Mouse (Mus musculus) left cerebral cortex, postnatal 4 days (tissue): ENCODE measurements around the gene Slc4a8. TPM values are rescaled to one million over a fixed set of nuclear protein-coding genes. Genes with fewer than 3 reads are reported as not detected.

Experiments used
- DNase-seq: peaks from one replicate; pipeline ENCODE4 v3.0.0-alpha.2; 2022
- intact Hi-C: fragments of 180-260 bp; cut with DNase I; formaldehyde crosslinking; loops from one replicate; pipeline ENCODE4 v1.15.1; 2025
- total RNA-seq, 2 experiments: library from RNA; stranded (reverse); gene quantifications; 2 replicates each; pipeline ENCODE4 v1.2.3; 2021

The Slc4a8 gene
- 10 to 100 TPM; 70.6 to 78.6 TPM for total RNA-seq

DNA sequence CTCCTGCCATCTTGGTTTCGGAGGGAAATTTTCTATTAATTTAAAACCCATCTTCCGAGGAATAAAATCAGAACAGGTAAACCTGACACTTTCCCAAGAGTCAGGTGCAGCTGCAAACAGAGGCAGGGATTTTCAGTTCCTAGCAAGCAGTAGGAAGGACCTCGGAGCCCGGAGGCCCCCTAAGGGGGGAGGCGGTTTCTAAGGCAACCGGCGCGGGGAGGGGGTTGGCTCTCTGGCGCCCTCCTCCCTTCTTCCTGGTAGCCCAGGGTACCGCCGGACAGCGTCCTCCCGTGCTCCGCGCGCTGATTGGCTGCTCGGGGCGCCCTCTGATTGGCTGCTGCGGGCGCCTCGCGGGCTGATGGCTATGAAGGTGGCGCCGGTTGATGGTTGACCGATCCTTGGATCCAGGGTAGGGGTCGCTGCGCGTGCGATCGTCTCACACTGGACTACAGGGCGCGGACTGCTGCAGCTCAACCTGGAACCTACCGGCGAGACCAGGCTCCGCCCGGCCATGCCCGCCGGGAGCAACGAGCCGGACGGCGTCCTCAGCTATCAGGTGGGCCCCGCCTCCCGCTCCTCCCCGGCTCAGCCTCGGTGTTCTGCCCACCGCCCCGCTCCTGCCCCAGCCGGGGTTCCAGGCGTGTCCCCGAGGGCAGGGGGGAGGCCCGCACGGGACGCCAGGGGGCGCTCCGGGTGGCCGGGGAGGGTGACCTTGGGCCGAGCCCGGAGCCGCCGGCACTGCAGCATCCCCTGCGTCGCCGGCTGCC, at the start of gene Slc4a8:
Gene Slc4a8 (plus strand): TSS at position 329 of the 767 bp plus-strand sequence.
- intact Hi-C loops = no loop called here
- peak; percentile 97 for DNase-seq

DNA sequence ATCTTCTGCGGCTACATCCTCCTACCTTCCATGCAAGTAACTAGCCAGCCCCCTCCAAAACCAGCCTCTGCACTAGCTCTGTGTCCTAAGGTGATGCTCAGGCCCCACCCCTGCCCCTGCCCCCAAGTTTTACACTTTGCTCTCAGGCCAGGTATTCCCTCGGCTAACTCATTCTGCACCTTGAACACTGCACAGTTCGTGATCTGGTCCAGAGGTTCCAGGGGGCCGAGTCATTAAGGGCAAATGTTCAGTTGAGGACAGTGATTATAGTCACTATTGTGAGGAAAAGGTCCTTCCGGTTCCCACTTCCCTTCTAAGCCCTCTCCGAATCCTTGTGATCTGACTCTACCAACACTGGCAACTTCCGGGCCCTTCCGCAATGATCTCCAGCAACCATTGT, 47.1 kb upstream of the Slc4a8 start:
- DNase-seq = no peak
- intact Hi-C loops = no loop called here

DNA sequence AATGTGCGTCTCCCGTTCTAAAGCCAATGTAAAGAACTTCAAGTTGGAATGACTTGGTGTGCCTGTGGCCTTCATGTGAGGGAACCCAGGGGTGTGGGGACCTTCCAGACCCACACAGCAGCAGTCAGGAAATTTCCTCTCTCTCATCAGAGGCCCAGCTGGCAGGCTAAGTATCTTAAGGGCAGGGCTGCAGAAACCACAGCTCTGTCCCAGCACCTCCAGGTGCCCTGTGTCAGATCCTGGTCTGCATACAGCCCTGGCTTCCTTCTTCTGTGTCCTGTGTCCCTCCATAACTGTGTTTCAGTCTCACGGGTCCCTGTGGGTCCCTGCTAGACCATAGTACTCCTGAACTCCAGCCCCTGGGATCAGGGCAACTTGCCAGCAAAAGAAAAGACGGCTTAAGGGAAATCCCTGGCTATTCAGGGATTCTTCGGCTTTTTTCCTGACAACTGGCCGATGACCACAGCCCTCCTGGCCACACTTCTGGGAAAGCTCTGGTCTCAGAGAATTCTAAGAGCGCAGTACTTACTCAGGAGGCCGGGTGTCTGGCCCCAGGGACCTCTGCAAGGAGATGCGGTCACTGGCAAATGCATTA, 46.1 kb upstream of the Slc4a8 start:
- DNase-seq = no peak
- intact Hi-C loops = no loop called here

DNA sequence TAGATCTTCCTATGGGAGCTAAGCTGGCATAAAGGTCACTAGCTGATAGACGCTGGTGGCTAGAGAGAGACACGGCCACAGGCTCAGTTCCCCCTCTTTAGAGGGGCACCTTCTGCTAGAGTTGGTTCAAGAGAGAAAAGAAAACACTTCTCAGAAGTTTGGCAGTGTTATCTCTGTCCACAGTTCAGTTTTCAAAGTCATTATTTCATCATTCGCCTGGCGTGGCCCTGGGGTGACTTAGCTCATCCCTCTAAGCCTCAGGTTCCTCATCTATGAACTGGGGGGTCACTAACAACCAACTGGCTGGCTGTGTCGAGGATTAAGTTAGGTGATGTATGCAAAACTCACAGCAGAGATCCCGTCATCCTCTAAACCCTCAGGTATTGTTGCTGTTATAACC, 43.6 kb upstream of the Slc4a8 start:
- intact Hi-C loops = no loop called here
- no peak for DNase-seq

DNA sequence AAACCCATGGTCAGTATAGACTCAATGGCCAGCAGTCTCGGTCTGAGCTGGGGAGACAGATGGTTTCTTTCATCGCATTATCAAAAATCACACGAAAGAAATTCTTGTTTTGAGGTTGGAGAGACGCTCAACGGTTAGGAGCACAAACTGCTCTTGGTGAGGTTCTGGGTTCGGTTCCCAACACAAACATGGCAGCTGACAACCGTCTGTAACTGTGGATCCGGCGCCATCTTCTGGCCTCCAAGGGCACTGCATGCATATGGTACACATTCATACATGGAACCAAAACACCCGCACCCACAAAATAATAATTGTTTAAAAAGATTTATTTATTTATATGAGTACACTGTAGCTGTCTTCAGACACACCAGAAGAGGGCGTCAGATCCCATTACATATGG, 43.0 kb upstream of the Slc4a8 start:
- no peak for DNase-seq
- intact Hi-C loops = no loop called here

DNA sequence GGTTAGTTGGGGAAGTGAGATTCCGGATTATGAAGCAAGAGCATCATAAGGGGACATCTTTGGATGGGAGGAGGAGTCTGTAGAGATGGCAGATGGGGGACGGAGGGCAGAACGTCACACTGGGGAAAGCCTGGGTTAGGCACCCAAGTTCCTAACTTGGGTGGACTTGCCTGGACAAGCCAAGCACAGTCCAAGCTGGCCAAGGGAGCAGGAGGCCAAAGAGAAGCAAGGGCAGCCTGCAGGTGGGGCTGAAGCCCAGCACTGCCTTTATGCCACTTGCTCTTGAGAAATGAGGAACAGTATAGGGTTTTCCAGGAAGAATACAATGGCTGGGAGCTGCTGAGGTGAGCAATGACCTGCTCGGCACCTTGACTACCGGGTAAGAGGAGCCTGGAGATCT, 42.3 kb upstream of the Slc4a8 start:
- no peak for DNase-seq
- intact Hi-C loops = no loop called here

DNA sequence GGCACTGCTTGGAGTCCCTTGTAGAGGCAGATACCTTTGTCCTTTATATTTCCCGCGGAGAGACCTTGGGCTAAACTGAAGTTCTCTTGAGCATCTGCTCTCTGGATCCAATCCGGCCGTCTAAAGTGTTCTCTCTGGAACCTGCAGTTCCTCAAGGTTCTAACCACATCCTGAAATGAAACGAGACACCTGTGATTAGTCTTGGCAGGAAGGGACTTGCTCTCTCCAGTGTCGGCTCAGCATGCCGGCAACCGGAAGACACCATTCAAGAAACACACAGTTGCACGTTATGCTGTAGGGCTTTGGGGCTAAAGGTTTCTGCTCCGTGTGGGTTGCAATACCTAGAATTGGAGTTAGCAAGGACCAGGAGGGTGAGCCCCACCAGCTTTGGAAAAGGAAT, 41.5 kb upstream of the Slc4a8 start:
- intact Hi-C loops = no loop called here
- DNase-seq = no peak

DNA sequence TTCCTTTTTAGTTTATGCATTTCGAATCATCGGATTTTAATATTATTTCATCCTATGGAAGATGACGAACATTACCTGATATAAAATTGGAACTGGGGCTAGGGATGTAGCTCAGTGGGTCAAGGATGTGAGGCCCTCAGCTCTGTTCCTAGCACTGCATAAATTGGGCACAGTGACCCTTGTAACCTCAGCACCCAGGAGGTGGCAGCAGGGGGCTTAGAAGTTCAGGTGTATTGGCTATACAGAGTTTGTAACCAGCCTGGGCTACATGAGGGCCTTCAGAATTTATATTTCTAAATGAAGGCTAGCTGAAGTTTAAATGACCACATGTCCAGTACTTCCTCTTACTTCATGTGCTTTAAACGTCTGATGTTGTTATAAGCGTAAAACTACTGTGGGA, 40.1 kb upstream of the Slc4a8 start:
- intact Hi-C loops = no loop called here
- no peak for DNase-seq

DNA sequence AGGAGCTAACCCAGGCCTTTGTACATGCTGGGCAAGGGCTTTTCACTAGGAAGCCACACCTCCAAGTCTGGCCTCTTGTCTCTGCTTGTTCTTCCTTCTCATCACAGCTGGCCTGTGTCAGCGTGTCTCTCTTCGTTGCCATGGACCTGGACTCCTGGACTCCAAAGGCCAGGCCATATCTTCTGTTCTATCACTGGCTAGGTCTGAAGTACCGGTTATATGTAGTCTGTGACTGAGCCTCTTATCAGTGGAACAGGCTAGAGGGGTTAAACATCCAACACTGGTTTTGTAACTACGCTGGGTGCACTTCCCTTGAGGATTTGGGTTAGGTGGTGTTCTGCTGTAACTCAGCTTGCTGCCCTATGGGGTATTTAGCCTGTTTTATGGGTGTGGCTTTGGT, 39.5 kb upstream of the Slc4a8 start:
- intact Hi-C loops = no loop called here
- no peak for DNase-seq

DNA sequence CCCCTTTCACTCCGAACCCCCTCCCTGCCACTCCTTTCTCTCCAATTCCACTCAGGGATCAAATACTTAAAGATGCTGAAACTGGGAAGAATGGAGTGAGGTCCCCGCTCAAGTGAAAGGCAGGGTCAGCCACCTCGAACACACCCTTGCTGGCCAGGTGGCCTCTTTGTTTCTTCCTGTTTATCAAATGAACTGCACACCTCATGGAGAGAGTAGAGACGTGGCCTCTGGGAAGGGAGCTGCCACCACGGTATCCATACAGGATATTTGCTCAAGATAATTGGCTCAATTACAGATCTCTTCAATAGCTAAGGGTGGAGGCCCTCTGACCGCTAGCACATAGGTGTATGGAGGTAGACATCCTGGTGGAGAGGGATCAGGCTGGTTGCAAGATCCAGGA, 39.0 kb upstream of the Slc4a8 start:
- DNase-seq = no peak
- intact Hi-C loops = no loop called here

DNA sequence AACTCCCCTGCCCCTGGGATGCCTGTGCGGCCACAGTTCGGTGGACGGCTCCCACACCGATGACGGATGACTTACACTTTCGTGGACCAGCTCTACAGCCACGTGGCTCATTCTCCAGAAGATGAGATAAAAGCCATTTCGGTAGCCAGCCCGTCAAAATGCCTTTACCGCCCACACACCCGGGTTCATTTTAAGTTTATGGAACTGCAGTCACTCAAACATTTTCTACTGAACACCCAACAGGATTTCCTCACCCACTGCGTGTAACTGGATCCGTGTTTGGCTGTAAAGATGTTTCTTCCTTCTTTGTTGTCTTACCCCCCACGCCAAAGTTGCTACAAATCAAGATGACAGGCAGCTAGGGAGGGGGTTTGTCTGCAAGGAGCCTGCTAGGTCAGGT, 38.0 kb upstream of the Slc4a8 start:
- intact Hi-C loops = no loop called here
- DNase-seq = no peak

DNA sequence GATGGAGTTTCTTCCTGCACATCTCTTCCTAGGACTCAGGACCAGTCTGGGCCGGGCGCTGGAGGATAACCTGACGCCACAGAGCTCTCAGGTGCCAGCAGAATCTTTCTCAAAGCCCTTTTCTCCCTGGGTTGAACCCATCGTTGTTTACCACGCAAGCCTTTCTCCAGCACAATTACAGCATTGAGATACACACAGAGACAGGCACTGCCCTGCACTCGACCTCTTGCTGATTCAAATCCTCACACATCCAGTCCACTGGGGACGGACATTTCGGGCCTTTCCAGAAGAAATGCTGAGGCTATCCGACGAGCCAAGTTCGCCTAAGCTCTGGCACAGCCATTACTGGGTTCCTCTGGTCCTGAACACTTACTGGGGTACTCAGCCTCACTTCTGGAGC, 34.8 kb upstream of the Slc4a8 start:
- DNase-seq = no peak
- intact Hi-C loops = no loop called here

DNA sequence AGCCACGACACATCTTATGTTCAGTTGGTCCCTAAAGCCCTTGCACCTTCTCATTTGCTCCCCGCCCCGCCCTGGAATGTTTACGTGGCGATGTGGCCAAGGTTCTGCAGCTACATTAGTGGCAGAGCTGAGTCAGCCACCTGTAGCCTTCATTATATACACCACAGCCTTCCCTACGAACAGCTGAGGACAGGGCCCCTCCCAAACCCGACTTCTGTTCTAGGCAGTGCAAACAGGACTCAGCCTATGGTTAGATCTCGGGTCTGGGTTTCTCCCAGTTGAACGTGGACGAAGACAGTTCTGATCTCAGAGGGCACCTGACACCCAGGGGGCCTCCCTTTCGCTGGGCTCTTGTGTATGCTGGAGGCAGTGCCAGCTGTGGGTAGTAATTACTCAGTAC, 33.7 kb upstream of the Slc4a8 start:
- intact Hi-C loops = no loop called here
- no peak for DNase-seq

DNA sequence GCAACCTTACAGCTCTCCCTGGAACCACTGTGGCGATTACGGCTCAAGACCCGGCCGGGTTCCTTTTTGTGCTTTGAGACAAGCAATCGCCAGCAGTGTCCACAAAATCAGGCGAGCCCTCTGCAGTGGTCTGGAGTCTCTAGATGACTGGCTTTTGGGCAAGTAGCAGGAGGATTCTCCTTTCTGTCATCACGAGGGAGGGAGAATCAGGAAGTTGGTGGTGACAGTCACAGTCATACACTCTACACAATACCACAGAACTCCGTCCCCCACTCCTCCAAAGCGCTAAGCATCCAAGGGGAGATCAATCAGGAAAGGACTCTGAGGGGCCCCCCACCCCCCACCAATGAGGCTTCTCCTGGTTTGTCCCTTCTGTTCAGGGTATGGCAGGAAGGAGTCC, 33.0 kb upstream of the Slc4a8 start:
- intact Hi-C loops = no loop called here

DNA sequence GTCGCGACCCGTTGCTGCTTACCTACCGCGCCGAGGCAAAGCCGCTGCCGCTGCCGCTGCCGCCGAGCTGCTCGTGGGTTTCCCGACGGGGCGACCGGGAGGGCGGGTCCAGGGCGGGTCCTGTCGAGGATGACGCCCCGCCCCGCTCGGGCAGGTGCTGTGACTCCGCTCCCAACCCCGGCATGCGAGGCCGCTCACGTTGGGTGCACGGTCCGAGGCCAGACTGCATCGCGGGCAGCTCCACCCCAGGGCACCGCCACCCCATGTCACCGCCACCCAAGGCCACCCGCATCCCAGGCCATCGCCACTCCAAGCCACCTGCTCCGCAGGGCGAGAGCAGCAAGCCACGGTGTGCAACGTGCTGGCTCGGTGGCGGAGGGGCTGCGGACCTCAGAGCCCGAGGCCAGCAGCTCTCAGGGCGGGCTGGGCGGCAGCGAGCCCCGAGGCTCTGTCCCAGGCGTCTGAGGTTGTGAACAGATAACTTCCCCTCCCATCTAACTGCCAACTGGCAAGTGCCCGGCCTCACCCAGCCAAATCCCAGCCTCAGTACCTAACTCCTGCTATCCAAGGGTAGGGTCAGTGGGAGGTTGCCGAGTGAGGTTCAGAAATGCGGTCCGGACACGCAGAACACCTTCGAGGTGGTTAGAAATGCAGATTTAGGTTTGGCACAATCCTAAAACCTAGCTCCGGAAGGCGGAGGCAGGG, 32.1 kb upstream of the Slc4a8 start, which contains the start of gene Galnt6:
Gene Galnt6 (minus strand): TSS at position 96 of the 705 bp plus-strand sequence.
- DNase-seq = peak; percentile 20
- intact Hi-C loops = no loop called here

More for the DNA sequence above, 33.0 kb upstream of the Slc4a8 start:
- DNase-seq = no peak

DNA sequence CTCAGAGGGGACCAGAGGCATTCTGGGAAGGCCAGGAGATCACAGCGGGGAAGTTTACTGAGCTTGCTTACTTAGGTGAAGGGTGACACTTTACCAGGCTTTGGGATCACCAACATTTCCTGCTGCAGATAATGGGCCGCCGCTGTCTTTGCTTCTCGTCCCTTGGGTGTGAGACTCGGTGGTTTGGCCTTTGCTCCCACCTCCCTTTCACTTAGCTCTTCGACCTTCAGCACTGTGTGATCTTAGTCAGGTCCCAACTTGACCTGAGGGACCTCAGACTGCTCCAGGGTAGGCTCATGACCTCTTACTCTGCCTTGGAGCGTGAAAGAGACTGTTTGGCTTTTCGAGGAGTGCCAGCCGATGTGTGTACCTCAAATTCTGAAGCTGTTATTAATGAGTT, 30.5 kb upstream of the Slc4a8 start:
- intact Hi-C loops = no loop called here

DNA sequence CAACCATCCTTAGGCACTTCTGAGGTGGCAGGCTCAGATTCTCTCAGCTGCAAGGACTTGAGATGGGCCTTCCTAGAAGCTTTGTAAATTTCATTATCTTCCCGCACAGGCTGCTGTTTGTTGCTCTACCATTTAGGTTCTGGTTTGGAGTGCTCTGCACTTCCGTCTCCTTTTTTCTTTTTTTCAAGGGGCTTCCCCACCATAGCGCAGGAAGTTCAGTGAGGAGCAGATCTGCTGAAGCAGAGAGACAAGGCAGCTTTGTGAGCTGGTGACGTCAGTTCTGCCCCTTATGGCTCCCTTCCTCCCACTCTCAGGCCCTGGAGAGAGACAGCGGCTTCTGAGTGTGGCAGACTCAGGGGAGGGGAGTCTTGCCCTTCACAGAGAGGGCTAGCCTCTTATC, 29.0 kb upstream of the Slc4a8 start:
- intact Hi-C loops = no loop called here
- DNase-seq = no peak

More for the DNA sequence above, 30.5 kb upstream of the Slc4a8 start:
- no peak for DNase-seq

DNA sequence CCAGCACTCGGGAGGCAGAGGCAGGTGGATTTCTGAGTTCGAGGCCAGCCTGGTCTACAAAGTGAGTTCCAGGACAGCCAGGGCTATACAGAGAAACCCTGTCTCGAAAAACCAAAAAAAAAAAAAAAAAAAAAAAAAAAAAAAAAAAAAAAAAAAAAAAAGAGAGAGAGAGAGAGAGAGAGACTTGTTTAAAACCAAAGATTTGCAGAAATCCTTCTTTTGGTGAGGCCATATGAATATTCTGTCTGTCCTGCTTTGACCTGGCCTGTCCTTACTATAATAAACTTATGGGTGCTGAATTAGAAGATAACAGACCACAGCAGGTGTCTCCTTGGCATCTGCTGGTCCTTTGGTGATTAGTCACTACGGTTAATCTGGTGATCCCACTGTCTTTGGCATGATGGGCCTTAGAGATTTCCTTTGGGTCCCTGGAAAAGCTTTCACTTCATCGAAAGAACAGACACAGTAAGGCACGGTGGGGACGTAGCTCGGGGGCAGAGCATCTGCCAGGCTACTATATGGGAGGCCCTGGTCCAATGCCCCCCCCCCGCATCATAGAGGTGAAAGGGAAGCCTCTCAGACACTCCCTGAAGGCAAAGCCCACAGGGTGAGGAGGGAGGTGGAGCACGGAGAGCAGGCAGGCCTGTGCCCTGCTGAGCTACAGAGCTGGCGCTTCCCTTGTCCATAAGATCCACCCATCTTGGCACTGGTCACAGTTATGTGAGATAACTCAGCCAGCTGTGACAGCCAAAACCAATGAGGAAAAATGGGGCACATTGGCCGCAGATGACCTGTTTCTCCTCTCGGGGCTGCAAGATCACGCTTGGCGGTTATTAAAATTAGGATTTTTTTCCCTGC, 26.2 kb upstream of the Slc4a8 start:
- intact Hi-C loops = no loop called here
- peak; percentile 55 for DNase-seq

DNA sequence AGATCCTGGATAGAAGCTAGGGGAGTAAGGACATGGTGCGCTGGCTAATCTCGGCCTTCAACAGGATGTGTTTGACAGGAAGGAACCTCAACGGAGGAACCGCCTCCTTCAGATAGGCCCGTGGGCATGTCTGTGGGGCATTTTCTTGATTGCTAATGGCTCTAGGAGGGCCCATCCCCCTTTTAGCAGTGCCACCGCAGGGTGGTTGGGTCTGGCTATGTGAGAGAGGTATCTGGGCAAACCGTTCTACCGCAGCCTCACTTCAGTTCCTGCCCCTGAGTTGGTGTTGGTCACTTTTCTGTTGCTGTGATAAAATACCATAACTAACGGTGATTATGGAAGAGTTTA, 25.6 kb upstream of the Slc4a8 start:
- intact Hi-C loops = no loop called here
- no peak for DNase-seq

DNA sequence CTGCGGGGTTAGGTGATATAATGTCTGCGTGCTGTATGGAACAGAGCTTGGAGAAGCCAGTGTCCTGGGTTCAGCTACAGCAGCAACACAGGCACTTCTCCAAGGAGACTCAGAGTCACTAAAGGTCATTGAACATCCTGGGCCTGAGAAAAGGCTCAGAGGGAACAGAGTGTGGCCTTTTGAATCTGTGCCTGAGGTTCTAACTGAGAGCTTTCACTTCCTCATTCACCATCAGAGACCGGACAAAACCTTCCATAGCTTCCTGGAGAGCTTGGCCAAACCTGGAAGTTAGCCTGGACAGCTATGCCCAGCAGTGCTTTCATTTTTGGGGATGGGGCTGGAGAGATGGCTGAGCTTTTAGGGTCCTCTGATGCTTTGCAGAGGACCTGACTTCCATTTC, 23.9 kb upstream of the Slc4a8 start:
- intact Hi-C loops = no loop called here

DNA sequence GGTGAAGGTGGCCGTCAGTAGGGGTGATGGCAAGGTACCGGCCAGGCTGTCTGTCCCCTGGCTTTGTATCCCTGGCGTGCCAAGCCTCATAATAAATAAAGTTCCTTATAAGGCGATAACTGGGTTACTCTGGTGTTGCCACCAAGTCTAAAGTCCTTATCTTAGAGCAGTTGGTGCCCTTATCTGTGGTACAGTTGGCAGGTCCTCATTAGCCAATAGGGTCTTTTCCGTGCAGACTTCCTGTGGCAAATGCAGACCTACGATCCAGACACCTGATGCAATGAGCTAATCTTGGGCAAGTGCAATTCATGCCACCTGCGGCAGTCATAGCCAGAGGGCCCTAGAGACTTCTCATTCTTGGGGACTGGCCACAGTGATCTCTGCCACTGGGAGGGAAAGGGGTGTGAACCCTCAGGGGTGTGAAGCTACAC, 23.2 kb upstream of the Slc4a8 start:
- DNase-seq = no peak
- intact Hi-C loops = no loop called here

More for the DNA sequence above, 23.9 kb upstream of the Slc4a8 start:
- DNase-seq = no peak
